Mouse (Mus musculus): ENCODE measurements around the gene Tst.

DNA sequence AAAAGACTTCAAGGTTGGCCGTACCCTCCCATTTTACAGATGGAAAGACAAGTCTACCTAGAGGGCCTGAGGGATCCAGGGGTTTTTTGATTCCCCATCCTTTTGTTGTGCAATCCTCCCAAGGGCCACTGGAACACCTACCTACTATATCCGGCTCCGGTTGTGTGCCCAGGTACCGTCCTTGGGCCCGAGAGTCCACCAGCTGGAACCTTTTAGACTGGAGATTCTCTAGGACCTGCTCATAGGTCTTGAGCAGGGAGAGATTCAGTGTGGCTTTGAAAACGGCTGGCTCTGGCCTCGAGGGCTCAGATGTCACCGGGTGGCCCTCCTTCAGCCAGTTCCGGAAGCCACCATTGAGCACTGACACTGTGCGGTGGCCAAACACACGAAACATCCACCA is 609 bp downstream of the Tst start:
- TF ChIP-seq POLR2A (IDR thresholded peaks at IDR 0.05; ENCODE audit: control insufficient read depth, low read depth, low read length) (no peak), CTCF (IDR thresholded peaks at IDR 0.05; ENCODE audit: control insufficient read depth, insufficient read depth, insufficient replicate concordance, low read depth, low read length) (no peak)
